Mouse (Mus musculus) stomach, postnatal 0 days (tissue): ENCODE measurements around the gene Plcb3. TPM values are rescaled to one million over a fixed set of nuclear protein-coding genes. Genes with fewer than 3 reads are reported as not detected.
"Not testable (repeated sequence)": the region's sequence is repeated elsewhere in the genome, so short reads cannot be mapped to it uniquely, and the experiment has no call there.

Experiments used
- ATAC-seq: fragments of 200-750 bp; cut with Nextera tagmentation; 2 replicates; pipeline ENCODE4 v1.8.0; 2017; ENCODE audit not compliant: low FRiP score, low TSS enrichment
- DNase-seq: peaks from one replicate; pipeline ENCODE4 v3.0.0-alpha.2; 2016; ENCODE audit warnings: low spot score
- H3K27ac ChIP-seq: fragments of 300-500 bp; sonication (generic); replicated peaks from 2 replicates; pipeline ENCODE4 v1.5.1; 2014; ENCODE audit warnings: mild to moderate bottlenecking, control low read depth
- H3K27me3 ChIP-seq: fragments of 300-500 bp; sonication (generic); 2 replicates; pipeline ENCODE4 v1.6.1; 2014; ENCODE audit warnings: low read length; ENCODE audit not compliant: control insufficient read depth, insufficient read depth
- H3K36me3 ChIP-seq: fragments of 300-500 bp; sonication (generic); 2 replicates; pipeline ENCODE4 v1.6.1; 2014; ENCODE audit warnings: low read length, mixed read lengths; ENCODE audit not compliant: control insufficient read depth, insufficient read depth
- H3K4me1 ChIP-seq: fragments of 300-500 bp; sonication (generic); replicated peaks from 2 replicates; pipeline ENCODE4 v1.6.1; 2014; ENCODE audit warnings: antibody characterized with exemption; ENCODE audit not compliant: control insufficient read depth, insufficient read depth
- H3K4me2 ChIP-seq: fragments of 300-500 bp; sonication (generic); replicated peaks from 2 replicates; pipeline ENCODE4 v1.6.1; 2014; ENCODE audit warnings: low read depth, mild to moderate bottlenecking, control low read depth, moderate library complexity
- H3K4me3 ChIP-seq: fragments of 300-500 bp; sonication (generic); 2 replicates; pipeline ENCODE4 v1.5.1; 2014; ENCODE audit warnings: low read depth, low read length, control low read depth
- H3K9ac ChIP-seq: fragments of 300-500 bp; sonication (generic); 2 replicates; pipeline ENCODE4 v1.6.1; 2014; ENCODE audit warnings: mild to moderate bottlenecking, low read length, control low read depth, mixed read lengths
- H3K9me3 ChIP-seq: fragments of 300-500 bp; sonication (generic); 2 replicates; pipeline ENCODE4 v1.6.1; 2016; ENCODE audit warnings: low read length; ENCODE audit not compliant: control insufficient read depth
- CTCF ChIP-seq: IDR thresholded peaks from 2 replicates; pipeline ENCODE4 v1.5.1; 2016; ENCODE audit warnings: antibody characterized with exemption, low read depth, mild to moderate bottlenecking, moderate library complexity
- EP300 ChIP-seq: optimal IDR thresholded peaks from 2 replicates; pipeline ENCODE3; 2016; ENCODE audit warnings: antibody characterized with exemption
- WGBS: fragments of 180-500 bp; shearing (Covaris S2); extraction: QIAGEN DNeasy Blood & Tissue Kit; methylation state at CpG from one replicate; pipeline ENCODE4 v1.1.7; 2014; 5-methylcytosine and 5-hydroxymethylcytosine counted together
- polyA plus RNA-seq: library from polyadenylated mRNA; unstranded; fragments of >200 nt; fragmentation: Nextera tagmentation; extraction: Ambion mirVana; gene quantifications from 2 replicates; pipeline ENCODE4 v1.2.1, GENCODE M21; 2015

Gene Plcb3
- polyA plus RNA-seq, 1 experiment from 2014 or later, result 30.0 TPM

- H3K9ac ChIP-seq, result peak overlapping the region; percentile 4; the same call in 1 of the 2 replicates
- peaks cover 4% of the 10 kb centered on the region; the same call in 1 of the 2 replicates for H3K4me1 ChIP-seq
- TF ChIP-seq CTCF (no peak), EP300 (no peak)
- 0 out of 2 replicates have a peak overlapping the region, but pooled peaks have one; percentile 4 for H3K27ac ChIP-seq
- H3K27me3 ChIP-seq, result no peaks in the 10 kb centered on the region
- no peak for ATAC-seq
- peaks cover 15% of the 10 kb centered on the region for H3K36me3 ChIP-seq
- DNase-seq, result peak; percentile 18
- peak overlapping the region; percentile 25; the same call in 1 of the 2 replicates for H3K4me2 ChIP-seq
- WGBS, result 85% methylated on average over 19 of the region's 19 CpGs
- no peaks in the 10 kb centered on the region for H3K9me3 ChIP-seq
- H3K4me3 ChIP-seq, result no peak overlapping the region
Observed at GRCm38 (mm10) chr19:6911101-6912074, 64.9 kb downstream of the Plcb3 start.

GRCm38 (mm10) chr19:6910306-6910705, 66.0 kb downstream of the Plcb3 start:
- WGBS, result 1% methylated on average over 25 of the region's 30 CpGs
- not testable (repeated sequence) for DNase-seq
- H3K36me3 ChIP-seq, result peaks cover 22% of the 10 kb centered on the region

GRCm38 (mm10) chr19:6909507-6910289, 66.6 kb downstream of the Plcb3 start, which contains the start of the genes Trmt112 and Prdx5:
Gene Trmt112 (plus strand): TSS chr19:6909698.
Gene Prdx5 (minus strand): TSS chr19:6910106.
- Histone ChIP-seq H3K4me1 (peaks cover 4% of the 10 kb centered on the region; the same call in 1 of the 2 replicates), H3K4me3 (peak within 1 kb of the TSS; percentile 57), H3K9ac (peak within 1 kb of the TSS; percentile 64), H3K4me2 (peak within 1 kb of the TSS; percentile 63), H3K36me3 (peaks cover 22% of the 10 kb centered on the region), H3K27ac (peak within 1 kb of the TSS; percentile 98), H3K9me3 (no peaks in the 10 kb centered on the region), H3K27me3 (no peaks in the 10 kb centered on the region)
- peak; percentile 94 for DNase-seq
- no peak for TF ChIP-seq EP300
- peak; percentile 46 for TF ChIP-seq CTCF
- peak; percentile 90 for ATAC-seq
- WGBS, result under 1% methylated on average over 65 of the region's 65 CpGs

More at GRCm38 (mm10) chr19:6910306-6910705, 66.0 kb downstream of the Plcb3 start:
- not testable (repeated sequence) for H3K4me1 ChIP-seq, H3K9me3 ChIP-seq, H3K27me3 ChIP-seq
- peak; percentile 8; the same call in 1 of the 2 replicates for ATAC-seq
- peak overlapping the region; percentile 98 for H3K27ac ChIP-seq
- peak overlapping the region; percentile 64 for H3K9ac ChIP-seq
- peak overlapping the region; percentile 57 for H3K4me3 ChIP-seq
- H3K4me2 ChIP-seq, result peak overlapping the region; percentile 63

GRCm38 (mm10) chr19:6909021-6909420, 67.2 kb downstream of the Plcb3 start:
- Histone ChIP-seq H3K9me3 (no peaks in the 10 kb centered on the region), H3K9ac (peak overlapping the region; percentile 64), H3K36me3 (peaks cover 22% of the 10 kb centered on the region), H3K27ac (peak overlapping the region; percentile 98), H3K4me1 (peaks cover 4% of the 10 kb centered on the region; the same call in 1 of the 2 replicates), H3K4me2 (peak overlapping the region; percentile 63), H3K4me3 (peak overlapping the region; percentile 57), H3K27me3 (no peaks in the 10 kb centered on the region)
- 5% methylated on average over 11 of the region's 11 CpGs for WGBS
- DNase-seq (no peak), ATAC-seq (no peak)
- TF ChIP-seq EP300, result peak; percentile 26
- no peak for TF ChIP-seq CTCF

GRCm38 (mm10) chr19:6907811-6908540, 68.3 kb downstream of the Plcb3 start:
- Histone ChIP-seq H3K9ac (peak overlapping the region; percentile 41), H3K4me1 (peaks cover 4% of the 10 kb centered on the region; the same call in 1 of the 2 replicates), H3K4me2 (peak overlapping the region; percentile 63), H3K27ac (peak overlapping the region; percentile 45; the same call in 1 of the 2 replicates), H3K4me3 (peak overlapping the region; percentile 57), H3K36me3 (peaks cover 20% of the 10 kb centered on the region), H3K9me3 (no peaks in the 10 kb centered on the region), H3K27me3 (no peaks in the 10 kb centered on the region)
- ATAC-seq, result no peak
- DNase-seq, result peak; percentile 18
- 64% methylated on average over 7 of the region's 7 CpGs for WGBS
- no peak for TF ChIP-seq EP300
- TF ChIP-seq CTCF, result peak; percentile 28; the same call in 1 of the 2 replicates
